Mouse (Mus musculus): ENCODE data around the gene Rbm19. TPM values are rescaled to one million over a fixed set of nuclear protein-coding genes. Genes with fewer than 3 reads are reported as not detected.

Rbm19 gene
- total RNA-seq, 2 experiments from 2014 or later: 18.4 to 20.8 TPM

- DNase-seq: no peak
- intact Hi-C loops (cut with DNase I): no loop called here
These were observed 13.9 kb downstream of the Rbm19 start for GRCm38 (mm10) chr5:120130163-120130562.

DNA sequence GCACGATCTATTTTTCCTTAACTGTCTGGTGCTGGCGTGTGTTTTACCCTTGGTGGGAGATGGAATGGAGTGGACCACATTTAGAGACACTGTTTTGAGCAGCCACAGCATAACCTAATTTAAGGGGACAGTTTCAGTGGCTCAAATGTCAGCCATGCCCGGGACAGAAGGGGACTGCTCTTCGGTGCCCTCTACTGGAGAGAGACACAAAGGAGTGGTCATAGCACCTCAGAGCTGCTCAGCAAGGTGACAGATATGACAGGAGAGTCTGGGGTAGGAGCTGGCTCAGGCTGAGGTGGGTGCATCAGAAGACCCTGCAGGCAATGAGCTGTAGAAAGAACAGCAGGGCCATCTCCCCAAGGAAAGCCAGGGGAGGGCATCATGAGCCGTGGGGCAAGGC, 15.3 kb downstream of the Rbm19 start:
- intact Hi-C loops (cut with DNase I): no loop called here
- no peak for DNase-seq

- DNase-seq: no peak
- intact Hi-C loops (cut with DNase I): no loop called here
These were observed 17.7 kb downstream of the Rbm19 start for GRCm38 (mm10) chr5:120134000-120134399.

GRCm38 (mm10) chr5:120135337-120135736, 19.1 kb downstream of the Rbm19 start:
- no peak for DNase-seq
- intact Hi-C loops (cut with DNase I): no loop called here

DNA sequence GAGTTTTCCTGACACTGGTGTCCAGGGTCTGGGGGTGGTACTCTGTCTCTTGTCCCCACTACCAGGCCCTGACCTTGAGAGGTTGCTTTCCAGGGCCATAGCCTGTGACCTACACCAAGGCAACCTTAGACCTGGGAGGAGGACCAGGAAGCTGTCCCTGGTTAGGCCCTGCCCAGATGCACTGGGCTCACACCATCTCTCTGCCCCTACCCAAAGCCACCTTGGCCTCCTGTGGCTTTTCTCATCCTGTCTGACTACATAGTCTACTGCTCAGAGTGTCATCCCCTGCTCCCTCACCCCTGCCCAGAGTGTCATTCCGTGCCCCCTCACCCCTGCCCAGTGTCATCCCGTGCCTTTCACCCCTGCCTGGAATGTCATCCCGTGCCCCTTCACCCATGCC, 19.6 kb downstream of the Rbm19 start:
- no peak for DNase-seq

DNA sequence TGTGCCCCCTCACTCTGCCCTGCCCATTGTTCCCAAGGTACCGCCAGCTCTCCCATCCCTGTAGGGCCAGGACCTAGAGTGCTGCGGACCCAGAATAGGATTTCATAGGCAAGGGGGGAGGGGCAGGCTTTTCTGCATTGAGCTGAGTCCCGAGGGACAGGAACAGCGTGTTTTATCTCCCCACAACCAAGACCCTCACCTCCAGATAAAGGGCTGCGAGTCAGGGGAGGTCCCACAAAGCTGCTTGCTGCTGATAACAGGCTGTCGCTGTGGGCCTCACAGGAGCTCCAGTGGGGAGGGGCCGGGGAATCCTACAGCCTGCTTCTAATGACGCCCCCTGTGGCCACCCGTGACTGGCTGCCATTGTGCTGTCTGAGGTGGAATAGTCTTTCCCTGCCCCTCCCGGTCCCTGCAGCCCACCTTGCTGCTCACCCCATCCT, 20.0 kb downstream of the Rbm19 start:
- no peak for DNase-seq
- intact Hi-C loops (cut with DNase I): no loop called here

More for the DNA sequence above, 19.6 kb downstream of the Rbm19 start:
- intact Hi-C loops (cut with DNase I): no loop called here

DNA sequence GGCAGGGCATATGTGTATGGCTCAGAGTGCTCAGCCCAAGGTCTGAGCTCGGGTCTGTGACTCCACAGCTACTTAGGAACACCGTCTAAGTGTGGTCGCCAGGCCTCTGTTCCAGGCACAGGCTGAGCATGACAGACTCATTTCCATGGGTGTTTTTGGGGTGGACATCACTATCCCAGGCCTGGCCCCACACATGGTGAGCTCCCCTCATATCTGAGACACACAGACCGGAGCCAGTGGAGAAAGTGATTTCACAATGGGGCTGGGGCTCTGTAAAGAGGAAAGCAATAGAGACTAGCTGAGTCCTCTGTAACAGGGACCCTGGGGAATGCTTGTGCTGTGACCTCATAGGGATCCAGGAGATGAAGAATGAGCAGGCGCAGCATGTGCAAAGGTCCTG, 20.8 kb downstream of the Rbm19 start:
- no peak for DNase-seq
- intact Hi-C loops (cut with DNase I): no loop called here

- intact Hi-C loops (cut with DNase I): no loop called here
- no peak for DNase-seq
These were observed 21.6 kb downstream of the Rbm19 start for GRCm38 (mm10) chr5:120137846-120138245.

GRCm38 (mm10) chr5:120138406-120138805, 22.1 kb downstream of the Rbm19 start:
- intact Hi-C loops (cut with DNase I): no loop called here
- DNase-seq: peak; percentile 21 to 31

DNA sequence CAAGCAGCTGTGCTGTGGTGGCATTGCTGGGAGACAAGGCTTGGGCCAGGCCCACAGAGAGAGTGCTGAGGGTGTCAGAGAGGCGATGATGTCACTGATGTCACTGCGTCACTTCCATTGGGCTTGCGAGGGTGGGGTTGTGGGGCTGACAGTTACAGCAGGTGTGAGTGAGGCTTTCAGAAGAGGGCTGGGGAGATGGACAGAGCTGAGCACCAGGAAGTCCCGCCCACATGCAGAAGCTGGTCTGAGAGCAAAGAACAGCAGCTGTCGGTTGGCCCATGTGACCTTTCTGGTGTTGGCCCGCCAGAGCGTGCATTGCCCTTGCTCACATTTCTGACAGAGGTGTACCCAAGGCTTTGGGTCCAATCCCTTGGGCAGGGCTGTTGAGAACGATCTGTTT, 23.0 kb downstream of the Rbm19 start:
- peak in 1 of 2 experiments; percentile 20 for DNase-seq
- intact Hi-C loops (cut with DNase I): no loop called here

DNA sequence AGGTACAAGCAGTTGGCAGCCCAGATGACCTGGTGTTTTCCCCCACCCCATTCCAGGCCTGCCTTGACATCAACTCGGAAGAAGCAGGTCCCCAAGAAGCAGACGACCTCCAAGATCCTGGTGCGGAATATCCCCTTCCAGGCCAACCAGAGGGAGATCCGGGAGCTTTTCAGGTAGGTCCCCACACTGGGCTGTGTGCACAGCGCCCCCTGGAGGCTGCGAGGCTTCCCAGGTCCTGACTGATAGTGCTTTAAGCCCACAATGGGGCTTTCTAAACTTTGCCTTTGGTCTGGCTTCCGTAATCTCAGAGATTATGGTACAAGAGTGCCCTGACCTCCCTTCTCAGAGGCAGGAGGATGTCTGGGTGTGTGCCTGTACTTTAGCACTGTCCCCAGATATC, 27.7 kb downstream of the Rbm19 start:
- intact Hi-C loops (cut with DNase I): no loop called here
- DNase-seq: no peak

DNA sequence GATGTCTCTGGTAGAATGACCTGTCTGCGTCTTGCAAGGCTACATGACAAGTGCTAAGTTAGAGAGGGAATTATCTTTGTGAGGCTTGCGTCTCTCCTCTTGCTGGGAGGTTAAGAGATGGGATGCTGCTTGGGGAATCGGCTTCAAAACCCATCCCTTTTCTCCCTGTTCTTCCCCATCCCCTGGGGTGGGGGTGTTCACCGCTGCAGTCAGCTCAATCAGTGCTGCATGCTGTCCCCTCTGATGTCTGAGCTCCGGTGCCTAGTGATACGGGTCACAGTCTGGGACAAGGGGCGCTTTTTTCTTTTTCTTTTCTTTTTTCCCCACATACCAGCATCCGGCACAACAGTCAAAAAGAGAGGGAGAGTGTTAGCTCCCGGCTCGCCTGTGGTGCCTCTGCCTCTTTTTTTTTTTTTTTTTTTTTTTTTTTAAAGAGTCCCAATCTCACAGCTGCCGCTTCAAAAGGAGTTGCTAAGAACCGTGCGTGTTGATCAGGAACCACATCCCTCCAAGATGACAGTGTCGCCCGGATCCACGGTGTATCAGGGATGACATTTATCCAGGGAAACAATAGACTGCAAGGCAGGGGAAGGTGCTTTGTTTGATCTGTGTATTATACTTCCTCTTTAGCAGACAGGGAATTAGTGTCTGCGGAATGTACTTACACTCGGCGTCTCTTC, 29.2 kb downstream of the Rbm19 start:
- no peak for DNase-seq
- intact Hi-C loops (cut with DNase I): loop anchor here (2.0 to 5.0 kb wide), 3 partner anchors 37 to 297 kb away; no protein-coding TSS in a partner anchor

DNA sequence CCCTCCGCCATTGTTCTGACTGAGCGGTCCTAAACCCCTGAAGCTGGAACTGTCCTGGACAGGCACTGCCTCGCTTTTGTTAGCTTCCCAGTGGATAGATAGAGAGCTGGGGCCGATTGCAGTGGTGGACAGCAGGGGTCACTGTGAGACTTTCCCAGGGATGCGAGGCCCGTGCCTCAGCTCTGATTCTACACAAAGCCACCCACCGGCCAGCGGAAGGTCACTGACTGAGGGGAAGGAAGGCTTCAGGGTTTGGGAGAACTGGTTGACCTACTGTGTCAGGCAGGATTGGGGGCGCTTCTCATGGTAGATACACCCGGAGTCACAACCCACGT, 29.8 kb downstream of the Rbm19 start:
- DNase-seq: peak; percentile 23 to 37
- intact Hi-C loops (cut with DNase I): loop anchor here (2.0 to 5.0 kb wide), 3 partner anchors 36 to 296 kb away; no protein-coding TSS in a partner anchor

DNA sequence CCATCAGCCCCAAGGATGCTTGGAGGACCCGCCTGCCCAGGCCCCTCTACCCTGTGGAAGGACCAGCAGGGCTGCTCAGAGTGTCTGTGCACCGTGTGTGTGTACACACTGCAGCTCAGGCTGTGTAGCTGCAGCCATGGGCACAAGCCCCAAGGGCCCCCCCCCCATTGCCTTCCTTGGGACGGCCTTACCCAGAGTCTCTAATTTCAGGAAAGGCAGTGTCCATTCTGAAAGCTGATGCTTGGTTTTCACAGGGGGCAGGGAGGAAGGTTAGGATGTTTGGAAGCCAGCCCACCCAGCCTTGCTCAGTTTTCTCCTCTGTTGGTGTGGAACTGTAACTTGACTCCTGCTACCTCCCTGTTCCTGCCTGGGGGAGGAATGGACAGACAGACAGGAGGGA, 30.6 kb downstream of the Rbm19 start:
- intact Hi-C loops (cut with DNase I): loop anchor here (2.0 to 5.0 kb wide), 3 partner anchors 35 to 295 kb away; no protein-coding TSS in a partner anchor

GRCm38 (mm10) chr5:120148246-120148645, 32.0 kb downstream of the Rbm19 start:
- intact Hi-C loops (cut with DNase I): loop anchor here (5.0 kb wide), 2 partner anchors 34 to 294 kb away; no protein-coding TSS in a partner anchor
- DNase-seq: no peak

More for the DNA sequence above, 30.6 kb downstream of the Rbm19 start:
- DNase-seq: no peak

DNA sequence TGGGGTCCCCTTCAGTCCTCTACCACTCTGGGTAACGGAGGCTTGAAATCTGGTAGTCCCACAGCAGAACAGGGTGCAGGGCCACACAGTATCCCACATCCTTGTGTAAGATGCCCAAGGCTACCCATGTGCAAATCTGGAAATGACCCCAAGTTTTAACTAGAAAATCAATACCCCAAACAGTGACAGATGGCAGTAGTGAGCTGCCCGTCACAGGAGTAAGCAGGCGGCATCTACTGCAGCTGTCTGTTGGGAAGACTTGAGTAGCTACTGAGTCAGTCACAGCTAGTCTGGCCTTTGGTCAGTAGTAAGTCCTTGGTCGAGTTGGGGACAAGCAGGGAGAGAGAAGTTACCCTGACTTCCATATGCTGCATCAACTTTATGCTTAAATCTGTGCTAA, 34.9 kb downstream of the Rbm19 start:
- intact Hi-C loops (cut with DNase I): no loop called here
- no peak for DNase-seq

DNA sequence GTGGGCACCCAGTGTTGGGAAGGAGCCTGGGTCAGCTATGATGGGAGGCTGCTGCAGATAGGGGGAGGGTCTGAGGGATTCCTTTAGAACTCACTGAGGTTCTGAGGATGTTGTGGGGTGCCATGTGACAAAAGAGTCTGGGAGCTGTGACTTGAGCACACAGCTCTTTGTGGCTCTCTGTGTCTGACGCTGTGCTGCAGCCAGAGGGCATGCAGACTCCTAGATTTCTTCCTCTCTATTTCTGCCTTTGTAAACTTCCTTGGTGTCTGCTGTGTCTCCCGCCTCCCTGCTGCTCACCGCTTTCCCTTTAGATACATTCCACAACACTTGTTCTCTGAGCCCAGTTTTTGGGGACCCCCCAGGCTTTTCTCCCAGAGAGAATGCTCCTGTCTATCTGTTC, 36.9 kb downstream of the Rbm19 start:
- no peak for DNase-seq
- intact Hi-C loops (cut with DNase I): no loop called here

DNA sequence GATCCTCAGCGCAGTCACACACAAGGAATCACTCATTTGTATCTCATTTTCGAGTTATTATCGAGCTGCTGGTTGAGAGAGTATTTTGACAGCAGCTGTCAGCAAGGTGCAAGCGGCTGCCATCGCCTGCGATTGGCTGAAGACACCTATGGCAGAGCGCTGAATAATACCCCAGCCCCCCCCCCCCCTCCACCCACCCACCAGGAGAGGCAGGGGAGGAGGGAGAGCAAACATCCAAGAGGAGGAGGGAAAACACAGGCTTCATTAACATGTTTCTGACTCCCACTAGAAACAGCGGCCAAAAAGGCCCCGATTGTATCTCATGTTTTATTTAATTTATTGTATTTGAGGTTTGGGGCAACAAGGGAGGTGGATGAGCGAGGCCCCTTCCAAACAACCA, 39.4 kb downstream of the Rbm19 start:
- intact Hi-C loops (cut with DNase I): no loop called here
- no peak for DNase-seq

GRCm38 (mm10) chr5:120156166-120156909, 40.1 kb downstream of the Rbm19 start:
- peak in 1 of 2 experiments; percentile 23 for DNase-seq

DNA sequence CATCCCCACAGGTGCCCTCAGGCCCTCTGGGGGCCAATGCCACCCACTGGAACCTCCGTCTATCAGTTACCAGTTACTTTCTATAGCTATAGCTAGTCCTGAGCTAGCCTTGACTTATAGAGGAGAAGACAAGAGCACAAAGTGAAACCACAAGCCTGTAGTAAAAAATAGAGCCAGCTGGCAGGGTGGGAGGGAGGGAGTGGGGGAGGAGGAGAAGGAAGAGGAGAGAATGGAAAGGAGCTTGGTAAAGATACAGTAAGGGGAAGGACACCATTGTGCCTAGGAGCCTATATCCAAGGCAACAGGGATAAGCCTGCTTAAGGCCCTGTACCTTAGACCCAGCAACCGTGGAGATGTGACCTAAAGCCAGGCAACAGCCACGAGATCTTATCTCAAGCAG, 40.9 kb downstream of the Rbm19 start:
- DNase-seq: no peak
- intact Hi-C loops (cut with DNase I): no loop called here

More at GRCm38 (mm10) chr5:120156166-120156909, 40.1 kb downstream of the Rbm19 start:
- intact Hi-C loops (cut with DNase I): no loop called here

DNA sequence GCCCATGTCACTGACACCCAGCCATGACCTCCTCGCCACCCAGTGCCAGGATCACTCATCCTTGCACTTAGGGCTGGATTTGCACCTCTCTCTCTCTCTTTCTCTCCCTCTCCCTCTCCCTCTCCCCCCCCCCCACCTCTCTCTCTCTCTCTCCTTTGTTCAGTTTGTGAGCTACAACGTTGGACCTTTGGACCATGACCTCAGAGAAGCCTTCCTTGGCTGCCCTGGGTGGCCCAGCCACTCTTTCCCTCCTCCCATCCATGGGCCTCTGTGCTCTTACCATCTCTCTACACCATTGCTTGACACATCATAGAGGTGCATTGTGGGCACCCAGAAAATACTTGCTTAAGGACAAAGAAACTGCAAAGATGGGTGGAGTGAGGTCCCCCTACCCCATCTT, 42.2 kb downstream of the Rbm19 start:
- intact Hi-C loops (cut with DNase I): no loop called here
- no peak for DNase-seq
